Mouse (Mus musculus) CH12.LX (cell line): ENCODE measurements around the gene Gprin1.

ENCODE experiments used
- CHD1 ChIP-seq: IDR thresholded peaks from 2 replicates; pipeline ENCODE4 v1.6.1; 2012; ENCODE audit warnings: low read depth, low read length, improper control_type of control experiment, inconsistent platforms
- CHD2 ChIP-seq: IDR thresholded peaks from 2 replicates; pipeline ENCODE4 v1.6.1; 2011; ENCODE audit warnings: low read length, improper control_type of control experiment
- CTCF ChIP-seq, 2 experiments: IDR thresholded peaks in 1 of 2; conservative IDR thresholded peaks in 1 of 2; 2 replicates each; pipeline ENCODE4 v1.5.1; 2011 to 2012; ENCODE audit warnings: low read depth in 2 of 2, low read length in 2 of 2, improper control_type of control experiment in 1 of 2, inconsistent platforms in 1 of 2, mild to moderate bottlenecking in 1 of 2, moderate library complexity in 1 of 2
- E2F4 ChIP-seq: IDR thresholded peaks from 2 replicates; pipeline ENCODE4 v1.6.1; 2011; ENCODE audit warnings: low read depth, low read length, improper control_type of control experiment; ENCODE audit not compliant: insufficient replicate concordance
- EP300 ChIP-seq: IDR thresholded peaks from 2 replicates; pipeline ENCODE4 v1.6.1; 2011; ENCODE audit warnings: low read length, improper control_type of control experiment
- JUND ChIP-seq: conservative IDR thresholded peaks from 2 replicates; pipeline ENCODE4 v1.6.1; 2011; ENCODE audit warnings: low read depth, low read length, improper control_type of control experiment
- MXI1 ChIP-seq: IDR thresholded peaks from 2 replicates; pipeline ENCODE4 v1.6.1; 2011; ENCODE audit warnings: mild to moderate bottlenecking, low read depth, low read length, improper control_type of control experiment
- POLR2A ChIP-seq: IDR thresholded peaks from 2 replicates; pipeline ENCODE4 v1.6.1; 2011; ENCODE audit warnings: low read depth, mild to moderate bottlenecking, improper control_type of control experiment, low read length
- POLR2AphosphoS2 ChIP-seq: IDR thresholded peaks from 2 replicates; pipeline ENCODE4 v1.6.1; 2011; ENCODE audit warnings: low read depth, low read length, improper control_type of control experiment
- SMC3 ChIP-seq: IDR thresholded peaks from 2 replicates; pipeline ENCODE4 v1.6.1; 2011; ENCODE audit warnings: low read depth, low read length, improper control_type of control experiment
- TCF12 ChIP-seq: IDR thresholded peaks from 2 replicates; pipeline ENCODE4 v1.6.1; 2014; ENCODE audit warnings: low read depth, mild to moderate bottlenecking, inconsistent platforms, low read length, improper control_type of control experiment
- USF1 ChIP-seq: IDR thresholded peaks from 2 replicates; pipeline ENCODE4 v1.6.1; 2014; ENCODE audit warnings: low read depth, mild to moderate bottlenecking, inconsistent platforms, low read length, improper control_type of control experiment

GRCm38 (mm10) chr13:54748190-54748589 lies 1.5 kb downstream of the Gprin1 start:
- TF ChIP-seq SMC3 (no peak), USF1 (no peak), E2F4 (no peak), POLR2A (no peak), CTCF (conservative IDR thresholded peaks at IDR 0.05 in 1 of 2, IDR thresholded peaks at IDR 0.05 in 1 of 2; ENCODE audit: low read depth in 2 of 2, low read length in 2 of 2) (no peak), MXI1 (no peak), JUND (no peak), CHD1 (no peak), TCF12 (no peak), CHD2 (no peak), EP300 (no peak), POLR2AphosphoS2 (no peak)
